In genomic region chr14:121825521-121826445, GRCm38 (mm10) we compare ENCODE assay signal across 9 mouse cellular contexts. TPM values are rescaled to one million over a fixed set of nuclear protein-coding genes. Genes with fewer than 3 reads are reported as not detected.
A peak's percentile ranks its signal among the peaks of the same experiment; 100 is the strongest.
DNase-seq lines count a peak whose midpoint lies in the region; ATAC-seq and TF ChIP-seq lines count a peak whose summit lies in the region.
"Had no signal": no experiment of that assay in that cellular context is flagged by ENCODE, and none has a peak within 500 bp of the region (broad histone marks: within the 10 kb centered on the region; RNA-seq: fewer than 3 reads in every experiment).

No protein-coding gene starts in this region.

- H3K4me1 ChIP-seq in heart, adult 2 months (ENCODE audit: control insufficient read depth, insufficient read depth, low read length), result peaks cover 12% of the 10 kb centered on the region
- H3K4me1 ChIP-seq in heart, embryonic 10.5 days, result peaks cover 13% of the 10 kb centered on the region
- H3K4me1 ChIP-seq in cortical plate, adult 2 months (ENCODE audit: control insufficient read depth, insufficient read depth, low read length), result peaks cover 3% of the 10 kb centered on the region; the same call in 1 of the 2 replicates
- H3K4me1 ChIP-seq in thymus, adult 2 months (replicated peaks; ENCODE audit: control insufficient read depth, insufficient read depth, low read length), result peaks cover 26% of the 10 kb centered on the region

- TF ChIP-seq POLR2A in heart, adult 2 months (IDR thresholded peaks at IDR 0.05; ENCODE audit: insufficient read depth, low read depth, low read length), result no peak
- no peak for TF ChIP-seq POLR2A in cortical plate, adult 2 months (IDR thresholded peaks at IDR 0.05; ENCODE audit: extremely low read depth, insufficient read depth, low read length)
- TF ChIP-seq POLR2A in thymus, adult 2 months (IDR thresholded peaks at IDR 0.05; ENCODE audit: control insufficient read depth, extremely low read depth, insufficient read depth, low read length, poor library complexity), result no peak

- TF ChIP-seq EP300 in heart, adult 2 months (IDR thresholded peaks at IDR 0.05; ENCODE audit: insufficient read depth, low read depth, low read length), result no peak

- peak; percentile 43 to 50 for DNase-seq in heart, adult 2 months
- no peak for DNase-seq in heart, embryonic 10.5 days (ENCODE audit: low spot score)
- peak; percentile 21 to 29 for DNase-seq in left cerebral cortex, postnatal 36 days (ENCODE audit: low spot score in 2 of 2)
- no peak for DNase-seq in thymus, adult 2 months
- no peak for DNase-seq in embryo, embryonic 9.5 days (ENCODE audit: extremely low spot score)

- H3K36me3 ChIP-seq in heart, adult 2 months (ENCODE audit: control insufficient read depth, insufficient read depth, low read length), result no peaks in the 10 kb centered on the region
- no peaks in the 10 kb centered on the region for H3K36me3 ChIP-seq in heart, embryonic 10.5 days
- H3K36me3 ChIP-seq in C2C12 (ENCODE audit: control insufficient read depth, insufficient read depth), result no peaks in the 10 kb centered on the region
- no peaks in the 10 kb centered on the region for H3K36me3 ChIP-seq in thymus, adult 2 months (ENCODE audit: control insufficient read depth, insufficient read depth, low read length)
- H3K36me3 ChIP-seq: G1E had no signal

- H3K27me3 ChIP-seq in heart, adult 2 months (ENCODE audit: control insufficient read depth, insufficient read depth, low read length), result no peaks in the 10 kb centered on the region
- H3K27me3 ChIP-seq in heart, embryonic 10.5 days (ENCODE audit: insufficient read depth, poor library complexity, severe bottlenecking), result no peaks in the 10 kb centered on the region
- no peaks in the 10 kb centered on the region for H3K27me3 ChIP-seq in C2C12 (ENCODE audit: control insufficient read depth, insufficient read depth, insufficient read length)
- no peaks in the 10 kb centered on the region for H3K27me3 ChIP-seq in thymus, adult 2 months (ENCODE audit: control insufficient read depth, insufficient read depth, low read length)

- WGBS in heart, adult 2 months, result 32% methylated on average over 10 of the region's 10 CpGs
- WGBS in heart, embryonic 10.5 days, result 68% methylated on average over 10 of the region's 10 CpGs
- 74% methylated on average over 10 of the region's 10 CpGs for WGBS in thymus, adult 2 months

- H3K27ac ChIP-seq in heart, adult 2 months, result peak overlapping the region; percentile 86
- H3K27ac ChIP-seq in heart, embryonic 10.5 days, result no peak overlapping the region
- peak overlapping the region; percentile 17; the same call in 1 of the 2 replicates for H3K27ac ChIP-seq in cortical plate, adult 2 months (ENCODE audit: insufficient read depth, low read length)
- no peak overlapping the region for H3K27ac ChIP-seq in thymus, adult 2 months (ENCODE audit: control insufficient read depth, insufficient read depth, low read length)

- TF ChIP-seq CTCF in heart, adult 2 months (IDR thresholded peaks at IDR 0.05), result no peak
- no peak for TF ChIP-seq CTCF in C2C12 (IDR thresholded peaks at IDR 0.05; ENCODE audit: control insufficient read depth, insufficient read depth, insufficient read length)
- no peak for TF ChIP-seq CTCF in cortical plate, adult 2 months (IDR thresholded peaks at IDR 0.05; ENCODE audit: extremely low read depth, insufficient read depth, low read length)
- TF ChIP-seq CTCF in thymus, adult 2 months (IDR thresholded peaks at IDR 0.05; ENCODE audit: borderline replicate concordance, control insufficient read depth, extremely low read depth, insufficient read depth, low read length, poor library complexity), result no peak

- no peaks in the 10 kb centered on the region for H3K9me3 ChIP-seq in heart, embryonic 10.5 days
- H3K9me3 ChIP-seq: G1E had no signal

- H3K9ac ChIP-seq in heart, adult 2 months (ENCODE audit: low read depth, low read length), result peak overlapping the region; percentile 36

- intact Hi-C loops in heart, adult 2 months (cut with DNase I), result no loop called here
- intact Hi-C loops in left cerebral cortex, postnatal 36 days (cut with DNase I), result no loop called here

- no peaks in the 10 kb centered on the region for H3K79me3 ChIP-seq in C2C12 (ENCODE audit: low read depth)

- H3K79me2 ChIP-seq in heart, adult 2 months (replicated peaks; ENCODE audit: control insufficient read depth, insufficient read depth, low read length), result no peaks in the 10 kb centered on the region
- H3K79me2 ChIP-seq in C2C12 (ENCODE audit: control insufficient read depth, insufficient read depth), result no peaks in the 10 kb centered on the region

- H3K4me3 ChIP-seq in heart, adult 2 months, result no peak overlapping the region; the same call in 1 of the 2 replicates
- H3K4me3 ChIP-seq in heart, embryonic 10.5 days, result no peak overlapping the region
- H3K4me3 ChIP-seq in C2C12 (ENCODE audit: insufficient read depth, poor library complexity, severe bottlenecking), result no peak overlapping the region
- no peak overlapping the region for H3K4me3 ChIP-seq in cortical plate, adult 2 months (ENCODE audit: insufficient read depth, low read length)
- no peak overlapping the region for H3K4me3 ChIP-seq in thymus, adult 2 months (ENCODE audit: control insufficient read depth, insufficient read depth, low read length)

- peak overlapping the region; percentile 39 for H3ac ChIP-seq in C2C12 (ENCODE audit: control insufficient read depth, insufficient read length, low read depth)

- no peak for ATAC-seq in granulocyte monocyte progenitor cell, adult 5-6 weeks (replicated peaks; ENCODE audit: poor library complexity, severe bottlenecking)

TF ChIP-seq in C2C12, 6 proteins besides CTCF, POLR2A, EP300 and RAD21:
- no peak for TF ChIP-seq FOSL1 (IDR thresholded peaks at IDR 0.05; ENCODE audit: insufficient read depth, low read length, poor library complexity, severe bottlenecking)
- TF ChIP-seq MYOG (IDR thresholded peaks at IDR 0.05; ENCODE audit: control insufficient read depth, extremely low read depth, insufficient read length), result no peak
- no peak for TF ChIP-seq MAX (IDR thresholded peaks at IDR 0.05)
- peak; percentile 41 for TF ChIP-seq CEBPB (IDR thresholded peaks at IDR 0.05; ENCODE audit: low read depth)

RNA-seq across cellular contexts. Expression of gene Dock9, which starts 28.1 kb away (rescaled TPM):
- total RNA-seq in heart, adult 2 months (2021), result 10 to 100 TPM; 24.0 to 25.7 TPM
- polyA plus RNA-seq in heart, adult 2 months (2012; rRNA removed), result 19.8 and 27.1 TPM in 2 replicates
- 5.4 and 6.6 TPM in 2 replicates for polyA plus RNA-seq in heart, embryonic 10.5 days (2016; fragmentation: Nextera tagmentation; extraction: Ambion mirVana)
- polyA plus RNA-seq in C2C12 (2012; fragmentation: generic; extraction: Trizol), result 2.7 TPM
- polyA plus RNA-seq in cortical plate, adult 2 months (2012; rRNA removed), result 68.4 and 74.9 TPM in 2 replicates
- total RNA-seq in left cerebral cortex, postnatal 36 days (2021), result 100 to 1,000 TPM in 1 of 2 experiments, 10 to 100 TPM in 1; 79.1 to 100 TPM
- 12.9 and 13.2 TPM in 2 replicates for polyA plus RNA-seq in thymus, adult 2 months (2012; rRNA removed)
- 8.6 and 16.7 TPM in 2 replicates for total RNA-seq in granulocyte monocyte progenitor cell, adult 5-6 weeks (2014; fragmentation: Nextera tagmentation)
- total RNA-seq in granulocyte monocyte progenitor cell, adult 5-6 weeks (2017), result 12.9 and 19.8 TPM in 2 replicates

RNA-seq across cellular contexts. Expression of gene Ubac2, which starts 52.6 kb away (rescaled TPM):
- 10 to 100 TPM; 30.4 to 31.9 TPM for total RNA-seq in heart, adult 2 months (2021)
- 37.0 and 43.9 TPM in 2 replicates for polyA plus RNA-seq in heart, adult 2 months (2012; rRNA removed)
- 63.4 and 68.7 TPM in 2 replicates for polyA plus RNA-seq in heart, embryonic 10.5 days (2016; fragmentation: Nextera tagmentation; extraction: Ambion mirVana)
- polyA plus RNA-seq in C2C12 (2012; fragmentation: generic; extraction: Trizol), result 37.8 TPM
- 41.5 and 41.8 TPM in 2 replicates for polyA plus RNA-seq in cortical plate, adult 2 months (2012; rRNA removed)
- total RNA-seq in left cerebral cortex, postnatal 36 days (2021), result 10 to 100 TPM; 34.1 to 34.7 TPM
- polyA plus RNA-seq in thymus, adult 2 months (2012; rRNA removed), result 102 TPM in 2 replicates
- total RNA-seq in granulocyte monocyte progenitor cell, adult 5-6 weeks (2014; fragmentation: Nextera tagmentation), result 23.6 and 30.1 TPM in 2 replicates
- total RNA-seq in granulocyte monocyte progenitor cell, adult 5-6 weeks (2017), result 28.3 and 34.1 TPM in 2 replicates

Comparison
In these comparisons a context has a peak if more than half of its experiments do, and no peak if none do; other contexts are left out.
1. DNase-seq: peak in heart, adult 2 months (2 of 2) and left cerebral cortex, postnatal 36 days (2 of 2); none in heart, embryonic 10.5 days (single experiment), thymus, adult 2 months (single experiment) and embryo, embryonic 9.5 days (single experiment).
2. H3K27ac ChIP-seq: peak in heart, adult 2 months (single experiment) and cortical plate, adult 2 months (single experiment); none in heart, embryonic 10.5 days (single experiment) and thymus, adult 2 months (single experiment).